In the genomic region with DNA sequence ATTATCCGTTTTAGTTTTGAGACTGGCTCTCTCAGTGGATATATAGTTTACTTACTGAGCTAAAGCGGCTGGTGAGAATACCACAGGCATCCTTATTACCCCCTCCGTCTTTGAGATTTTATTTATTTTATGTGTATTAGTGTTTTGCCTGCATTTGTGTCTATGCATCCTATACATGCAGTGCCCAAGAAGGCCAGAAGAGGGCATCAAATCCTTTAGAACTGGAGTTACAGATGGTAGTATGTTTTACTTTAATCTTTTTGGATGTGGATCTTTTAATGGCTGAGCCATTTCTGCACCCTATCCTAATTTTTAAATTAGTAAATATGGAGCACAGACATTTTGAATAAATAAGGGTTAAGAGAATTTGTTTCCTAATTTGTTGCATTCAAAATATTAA, we compare ENCODE assay signal across 8 mouse cellular contexts.
DNase-seq lines count a peak whose midpoint lies in the region; TF ChIP-seq lines count a peak whose summit lies in the region.
"Had no signal": no experiment of that assay in that cellular context is flagged by ENCODE, and none has a peak within 500 bp of the region (broad histone marks: within the 10 kb centered on the region; RNA-seq: fewer than 3 reads in every experiment).

No protein-coding gene starts in this region.

- H3K36me3 ChIP-seq in ES-Bruce4 (ENCODE audit: control insufficient read depth, insufficient read depth, low read length, poor library complexity, severe bottlenecking) = no peaks in the 10 kb centered on the region
- H3K36me3 ChIP-seq: limb, embryonic 12.5 days had no signal

- H3K27ac ChIP-seq in ES-Bruce4 (ENCODE audit: insufficient read depth, low read length) = no peak overlapping the region
- H3K27ac ChIP-seq: limb, embryonic 12.5 days had no signal

- TF ChIP-seq POLR2A in ES-Bruce4 (IDR thresholded peaks at IDR 0.05; ENCODE audit: insufficient read depth, low read length) = no peak
- no peak for TF ChIP-seq POLR2A in lung, adult 2 months (IDR thresholded peaks at IDR 0.05; ENCODE audit: borderline replicate concordance, extremely low read depth, low read depth, low read length)

- no peak overlapping the region for H3K4me3 ChIP-seq in ES-Bruce4 (ENCODE audit: low read depth, low read length)
- no peak overlapping the region for H3K4me3 ChIP-seq in lung, adult 2 months (replicated peaks; ENCODE audit: extremely low read depth, low read depth, low read length)
- H3K4me3 ChIP-seq: limb, embryonic 12.5 days had no signal

- TF ChIP-seq CTCF in ES-Bruce4 (IDR thresholded peaks at IDR 0.05; ENCODE audit: low read depth, low read length) = peak; percentile 4
- peak; percentile 23; the same call in 1 of the 2 replicates for TF ChIP-seq CTCF in lung, adult 2 months (IDR thresholded peaks at IDR 0.05; ENCODE audit: insufficient read depth, low read length)

- no peaks in the 10 kb centered on the region for H3K4me1 ChIP-seq in ES-Bruce4 (ENCODE audit: control insufficient read depth, insufficient read depth, low read length)
- no peaks in the 10 kb centered on the region for H3K4me1 ChIP-seq in lung, adult 2 months (ENCODE audit: control insufficient read depth, insufficient read depth, low read length)
- H3K4me1 ChIP-seq: limb, embryonic 12.5 days had no signal

- DNase-seq in CD4-positive helper T cell, adult 2 months (ENCODE audit: low read depth, low spot score) = peak; percentile 61
- DNase-seq in c-Kit-positive CD71-positive TER-119-positive erythroid progenitor cells, embryonic 14.5 days (ENCODE audit: low spot score) = peak; percentile 53
- peak; percentile 60 for DNase-seq in forelimb bud, embryonic 11.5 days (ENCODE audit: low read depth, low spot score)
- DNase-seq in layer of hippocampus, adult 11-12 months (ENCODE audit: low spot score) = peak; percentile 88
- DNase-seq in lung, adult 2 months = peak; percentile 32
- peak; percentile 4 for DNase-seq in skeletal muscle tissue, adult 2 months (ENCODE audit: low read depth, low spot score)

- H3K9ac ChIP-seq in ES-Bruce4 (ENCODE audit: low read depth, poor library complexity, severe bottlenecking) = no peak overlapping the region
- H3K9ac ChIP-seq: limb, embryonic 12.5 days had no signal

- no peaks in the 10 kb centered on the region for H3K9me3 ChIP-seq in ES-Bruce4 (replicated peaks; ENCODE audit: control insufficient read depth, insufficient read depth, low read length, poor library complexity, severe bottlenecking)
- H3K9me3 ChIP-seq: limb, embryonic 12.5 days had no signal

- 19% methylated on average over 3 of the region's 3 CpGs for WGBS in lung, adult 2 months

- H3K27me3 ChIP-seq in ES-Bruce4 (ENCODE audit: control insufficient read depth, insufficient read depth, low read length, poor library complexity, severe bottlenecking) = no peaks in the 10 kb centered on the region
- H3K27me3 ChIP-seq: limb, embryonic 12.5 days had no signal

- TF ChIP-seq EP300 in ES-Bruce4 (IDR thresholded peaks at IDR 0.05; ENCODE audit: insufficient read depth, low read depth, low read length) = no peak

Comparison
In these comparisons a context has a peak if more than half of its experiments do, and no peak if none do; other contexts are left out.
1. DNase-seq: peak in every context shown above with its lines; median percentile 88 in layer of hippocampus, adult 11-12 months; 61 in CD4-positive helper T cell, adult 2 months; 60 in forelimb bud, embryonic 11.5 days; 53 in c-Kit-positive CD71-positive TER-119-positive erythroid progenitor cells, embryonic 14.5 days; 32 in lung, adult 2 months; 4 in skeletal muscle tissue, adult 2 months.